Mouse (Mus musculus) liver, adult 2 months (tissue): ENCODE results near the gene Klhl29.

Experiments used
- CTCF ChIP-seq: fragments of 200-500 bp; IDR thresholded peaks from 2 replicates; pipeline ENCODE4 v1.5.1; 2011; ENCODE audit warnings: low read depth, low read length, control low read depth
- POLR2A ChIP-seq: fragments of 200-500 bp; IDR thresholded peaks from 2 replicates; pipeline ENCODE4 v1.6.1; 2011; ENCODE audit warnings: low read length, control low read depth; ENCODE audit not compliant: insufficient read depth; ENCODE audit errors: extremely low read depth

DNA sequence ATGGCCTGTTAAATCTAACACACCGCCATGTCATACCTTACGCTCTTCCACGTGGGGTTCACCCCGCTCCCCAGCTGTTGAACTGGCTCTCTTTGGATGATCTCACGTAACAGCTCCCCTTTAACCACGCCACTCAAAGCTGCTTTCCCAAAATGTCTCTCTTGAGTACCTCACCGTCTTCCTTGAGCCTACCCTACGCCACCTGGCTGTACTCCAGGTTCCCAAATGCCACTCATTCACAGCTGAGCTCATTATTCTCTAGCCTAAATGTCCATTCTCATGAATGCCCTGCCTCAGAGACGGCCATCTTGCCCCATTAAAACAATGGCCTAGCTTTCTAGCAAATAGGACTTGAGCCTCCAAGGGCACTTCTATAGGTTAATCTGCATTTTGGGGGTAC is 163.6 kb downstream of the Klhl29 start:
- TF ChIP-seq CTCF = no peak
- no peak for TF ChIP-seq POLR2A
